Mouse (Mus musculus): Measurements from ENCODE around the gene Cep170. TPM values are rescaled to one million over a fixed set of nuclear protein-coding genes. Genes with fewer than 3 reads are reported as not detected.
"Not testable (repeated sequence)": the region's sequence is repeated elsewhere in the genome, so short reads cannot be mapped to it uniquely, and the experiment has no call there.

Gene Cep170
- 97.6 and 113 TPM in 2 replicates for total RNA-seq (2017)

DNA sequence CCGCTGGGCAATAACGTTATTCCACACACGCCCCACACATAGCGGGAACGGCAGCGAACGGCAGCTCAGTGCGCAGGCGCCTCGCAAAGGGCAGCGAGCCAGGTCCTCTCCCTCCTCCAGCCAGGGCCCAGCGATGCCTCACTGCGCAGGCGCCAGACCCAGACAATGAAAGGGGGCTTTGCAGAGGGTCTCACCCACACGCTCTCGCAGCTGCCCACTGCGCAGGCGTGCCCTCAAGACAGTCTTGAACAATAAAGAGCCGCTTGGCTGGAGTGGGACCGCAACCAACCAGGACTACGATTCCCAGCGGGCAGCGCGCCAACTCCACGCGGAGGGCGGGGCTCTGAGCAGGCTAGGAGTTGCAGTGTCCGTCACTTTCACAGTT is at the start of gene Cep170:
Gene Cep170, minus strand, starts transcription at position 32 of the 385 bp plus-strand sequence.
- ATAC-seq (ENCODE audit: extremely low read depth, insufficient number of reproducible peaks, low FRiP score, poor library complexity, severe bottlenecking): peak; percentile 48

DNA sequence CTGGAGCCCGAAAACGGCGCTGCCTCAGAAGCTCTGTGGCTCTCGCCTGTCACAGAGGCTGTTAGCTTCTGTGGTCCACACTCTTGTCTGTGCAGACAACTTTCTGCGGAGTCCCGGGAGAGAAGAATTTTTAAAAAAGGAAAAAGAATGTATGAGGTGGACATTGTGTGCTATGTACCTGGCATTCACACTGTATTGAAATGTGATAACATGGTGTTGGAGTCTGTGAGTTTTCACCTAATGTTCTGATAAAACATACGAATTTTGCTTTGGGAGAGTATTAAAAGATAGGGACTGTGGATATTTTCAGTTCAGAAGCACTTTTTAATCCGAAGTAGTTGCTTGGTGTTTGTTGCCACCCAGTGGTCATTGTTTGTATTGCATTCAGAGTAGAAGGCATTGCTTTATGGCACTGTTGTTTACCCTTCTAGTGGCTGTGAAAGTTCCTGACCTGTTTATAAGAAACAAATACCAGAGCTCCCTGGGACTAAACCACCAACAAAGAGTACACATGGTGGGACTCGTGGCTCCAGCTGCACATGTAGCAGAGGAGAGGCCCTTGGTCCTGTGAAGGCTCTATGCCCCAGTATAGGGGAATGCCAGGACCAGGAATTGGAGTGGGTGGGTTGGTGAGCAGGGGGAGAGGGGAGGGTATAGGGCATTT is 48.2 kb upstream of the Cep170 start:
- ATAC-seq (ENCODE audit: extremely low read depth, insufficient number of reproducible peaks, low FRiP score, poor library complexity, severe bottlenecking): peak; percentile 84

DNA sequence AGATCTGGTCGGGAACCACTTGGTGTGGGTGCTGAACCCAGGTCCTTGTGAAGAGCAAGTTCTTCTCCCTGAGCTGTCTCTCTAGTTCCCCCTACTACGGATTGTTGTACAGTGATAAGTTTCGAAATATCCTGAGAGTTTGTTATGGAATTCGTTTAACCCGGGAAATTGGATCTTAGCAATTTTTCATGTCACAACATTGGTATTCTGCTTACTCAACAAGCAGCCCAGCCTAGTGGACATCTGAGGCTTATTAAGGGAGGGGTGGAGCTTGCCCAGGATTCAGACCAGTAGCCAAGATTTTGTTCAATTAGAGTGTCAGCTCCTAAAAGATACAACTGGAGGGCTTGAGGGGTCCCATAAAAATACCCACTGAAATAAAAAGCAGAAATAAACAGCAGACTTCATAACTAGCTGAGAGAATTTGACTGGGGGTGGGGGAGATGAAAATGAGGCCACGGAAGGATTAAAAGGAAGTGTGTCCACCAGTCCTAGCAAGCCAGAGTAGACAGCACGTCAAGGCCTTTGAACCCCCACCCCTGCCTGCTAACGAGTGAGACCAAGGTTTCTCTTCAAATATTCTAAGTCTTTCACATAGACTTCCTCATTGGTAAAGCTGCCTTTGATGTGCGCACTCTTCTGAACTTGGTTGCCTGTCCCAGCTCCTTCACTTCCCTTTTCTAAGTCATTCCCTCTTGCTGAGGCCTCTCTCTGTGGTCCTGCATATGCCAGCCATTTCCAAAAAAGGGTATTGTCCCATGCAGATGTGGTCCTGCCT is 39.1 kb upstream of the Cep170 start:
- ATAC-seq (ENCODE audit: extremely low read depth, insufficient number of reproducible peaks, low FRiP score, poor library complexity, severe bottlenecking): peak; percentile 61; the same call in 1 of the 2 replicates

DNA sequence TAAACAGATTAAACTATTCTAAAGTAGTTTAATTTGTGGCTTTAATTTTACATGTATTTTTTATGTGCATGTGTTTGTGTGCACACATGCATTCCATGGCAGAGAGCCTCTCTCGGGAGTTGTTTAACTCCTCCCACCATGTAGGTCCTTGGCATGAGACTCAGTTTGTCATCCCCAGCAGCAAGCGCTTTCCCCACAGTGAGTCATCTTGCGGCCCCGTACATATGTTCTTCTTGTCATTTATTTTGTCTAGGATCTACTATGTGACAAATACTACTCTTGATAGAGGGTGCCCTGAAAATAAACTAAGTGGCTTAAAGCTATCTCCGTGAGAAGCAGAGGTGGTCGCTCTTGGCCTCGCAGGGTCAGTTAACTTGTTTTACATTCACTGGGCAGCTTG is 37.5 kb upstream of the Cep170 start:
- ATAC-seq (ENCODE audit: extremely low read depth, insufficient number of reproducible peaks, low FRiP score, poor library complexity, severe bottlenecking): no peak

DNA sequence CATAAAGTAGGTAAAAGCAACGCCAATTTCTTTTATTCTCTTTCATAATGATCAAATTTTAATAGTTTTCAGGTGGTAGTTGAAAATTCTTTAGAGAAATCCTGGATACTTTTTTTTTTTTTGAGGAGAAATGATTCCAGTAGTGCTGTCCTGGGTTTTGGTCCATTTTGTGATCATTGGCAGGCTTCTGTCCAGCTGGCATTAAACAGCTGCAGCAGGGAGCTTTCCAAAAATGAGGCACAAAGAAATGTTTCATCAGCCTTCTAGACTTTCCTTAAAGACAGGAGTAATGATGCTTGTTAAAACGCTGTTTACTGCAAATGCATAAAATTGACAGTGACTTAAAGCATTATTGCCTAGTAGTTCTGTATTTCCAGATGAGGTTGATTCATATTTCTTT is 35.5 kb upstream of the Cep170 start:
- ATAC-seq (ENCODE audit: extremely low read depth, insufficient number of reproducible peaks, low FRiP score, poor library complexity, severe bottlenecking): no peak

DNA sequence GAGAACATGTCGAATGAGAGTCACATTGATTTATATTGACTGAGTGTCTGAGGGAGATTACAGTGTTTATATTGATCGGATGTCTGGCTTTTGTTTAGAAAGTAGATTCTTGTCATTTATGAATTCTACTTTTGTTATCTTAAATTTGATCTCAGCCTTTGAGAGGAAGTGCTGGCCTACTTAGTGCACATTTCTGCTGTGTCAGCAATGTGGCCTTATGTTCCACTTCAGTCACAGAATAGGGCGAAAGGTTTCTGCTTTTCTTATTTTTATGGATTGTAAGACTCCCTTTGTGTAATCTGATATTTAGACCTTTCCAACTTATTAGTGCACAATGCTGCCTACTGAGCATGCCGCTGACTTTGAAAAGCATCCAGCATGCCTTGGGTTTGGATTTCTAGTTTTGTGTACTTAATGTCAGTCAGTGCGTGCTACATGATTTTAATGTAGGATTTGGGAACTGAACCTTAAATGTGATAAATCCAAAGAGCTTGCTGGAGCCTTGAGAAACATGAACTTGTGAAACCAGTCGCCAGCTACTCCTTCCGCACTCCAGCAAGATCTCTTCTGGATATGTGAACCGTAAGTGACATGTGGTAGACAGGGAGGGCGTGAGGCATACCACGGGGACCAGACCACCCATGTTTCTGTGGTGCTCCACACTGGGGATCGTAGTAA is 34.9 kb upstream of the Cep170 start:
- ATAC-seq (ENCODE audit: extremely low read depth, insufficient number of reproducible peaks, low FRiP score, poor library complexity, severe bottlenecking): no peak

DNA sequence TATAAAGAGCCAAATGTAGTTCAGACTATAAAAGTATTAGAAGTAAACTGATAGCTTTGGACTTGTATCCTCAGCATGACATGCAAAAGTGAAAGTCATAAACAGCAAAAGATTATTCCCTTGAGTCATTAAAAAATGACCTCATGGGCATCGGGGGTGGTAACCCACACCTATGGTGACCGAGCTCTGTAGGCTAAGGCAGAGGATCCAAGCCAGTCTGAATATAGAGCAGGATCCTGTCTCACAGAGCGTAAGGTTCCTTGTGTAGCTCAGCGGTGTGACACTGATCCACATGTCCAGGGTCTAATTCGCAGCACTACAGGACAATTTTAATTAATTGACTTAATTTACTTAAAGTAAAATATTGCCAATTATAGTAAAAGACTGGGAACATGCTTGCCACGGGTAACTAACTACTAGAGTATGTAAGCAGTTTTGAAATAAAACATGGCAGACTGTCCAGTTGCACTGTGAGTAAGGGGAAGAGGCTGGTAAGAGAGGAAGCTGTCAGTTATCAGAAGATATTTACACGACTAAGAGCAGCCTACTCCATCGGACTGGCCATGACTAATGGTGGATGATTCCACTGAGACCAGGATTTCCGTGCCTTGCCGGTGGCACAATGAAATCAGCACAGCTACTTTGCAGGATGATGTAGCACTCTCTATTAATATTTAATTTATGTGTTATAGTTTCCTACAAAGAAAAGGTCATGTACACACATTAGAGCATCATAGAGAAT is 33.4 kb upstream of the Cep170 start:
- no peak for ATAC-seq (ENCODE audit: extremely low read depth, insufficient number of reproducible peaks, low FRiP score, poor library complexity, severe bottlenecking)

DNA sequence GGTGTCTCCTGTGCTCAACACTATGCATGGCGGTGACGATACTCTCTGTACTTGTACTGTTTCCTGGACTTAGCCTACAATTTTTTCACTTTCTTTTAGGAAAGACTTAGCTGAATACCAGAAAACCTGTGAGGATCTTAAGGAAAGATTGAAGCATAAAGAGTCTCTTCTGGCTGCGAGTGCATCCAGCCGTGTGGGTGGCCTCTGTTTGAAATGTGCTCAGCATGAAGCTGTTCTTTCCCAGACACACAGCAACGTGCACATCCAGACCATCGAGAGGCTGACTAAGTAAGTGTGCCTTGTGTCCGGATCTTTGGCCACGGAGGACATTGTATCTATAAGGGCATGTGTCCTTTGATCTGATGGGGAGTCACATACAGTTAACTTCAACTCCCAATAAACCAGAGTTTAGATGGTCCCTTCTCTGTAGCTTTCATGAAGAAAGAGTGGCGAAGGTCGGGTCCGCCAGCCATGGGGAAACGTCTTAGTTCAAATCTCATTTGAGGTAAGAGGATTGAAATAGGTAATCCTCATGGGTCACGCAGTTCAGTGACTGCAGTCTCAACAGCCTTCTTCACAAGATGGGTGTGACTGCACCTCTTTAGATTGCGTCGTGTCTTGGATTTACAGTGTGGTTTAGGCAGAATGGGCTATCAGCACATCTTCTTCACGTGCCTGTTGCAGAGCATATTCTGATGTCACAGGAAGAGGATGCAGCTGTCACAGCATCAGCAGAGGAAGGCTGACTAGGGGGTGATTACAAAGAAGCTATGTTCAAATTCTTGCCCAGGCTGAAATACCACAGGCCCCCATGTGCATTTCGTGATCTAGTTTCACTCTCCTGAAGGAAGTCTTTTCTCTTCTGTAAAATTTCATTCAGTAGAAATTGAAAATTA is 31.5 kb upstream of the Cep170 start:
- no peak for ATAC-seq (ENCODE audit: extremely low read depth, insufficient number of reproducible peaks, low FRiP score, poor library complexity, severe bottlenecking)

DNA sequence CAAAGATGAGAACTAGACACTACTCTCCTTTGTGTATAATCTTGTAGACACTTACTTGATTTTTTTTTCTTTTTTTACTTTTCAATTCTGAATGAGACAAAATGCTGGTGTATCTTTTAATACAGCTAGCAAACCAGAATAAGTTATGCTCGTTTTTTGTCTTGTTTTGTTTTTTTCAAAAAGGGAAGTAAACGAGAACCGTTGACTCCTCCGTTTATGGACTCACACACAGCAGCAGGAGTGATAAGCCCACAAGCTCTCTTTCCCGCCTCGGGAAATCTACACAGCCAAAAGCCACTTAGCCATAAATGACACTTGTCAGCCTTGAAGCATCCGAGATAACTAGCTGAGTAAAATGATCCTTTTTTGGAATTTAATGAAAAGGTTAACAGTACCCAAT is 22.7 kb upstream of the Cep170 start:
- not testable (repeated sequence) for ATAC-seq (ENCODE audit: extremely low read depth, insufficient number of reproducible peaks, low FRiP score, poor library complexity, severe bottlenecking)

DNA sequence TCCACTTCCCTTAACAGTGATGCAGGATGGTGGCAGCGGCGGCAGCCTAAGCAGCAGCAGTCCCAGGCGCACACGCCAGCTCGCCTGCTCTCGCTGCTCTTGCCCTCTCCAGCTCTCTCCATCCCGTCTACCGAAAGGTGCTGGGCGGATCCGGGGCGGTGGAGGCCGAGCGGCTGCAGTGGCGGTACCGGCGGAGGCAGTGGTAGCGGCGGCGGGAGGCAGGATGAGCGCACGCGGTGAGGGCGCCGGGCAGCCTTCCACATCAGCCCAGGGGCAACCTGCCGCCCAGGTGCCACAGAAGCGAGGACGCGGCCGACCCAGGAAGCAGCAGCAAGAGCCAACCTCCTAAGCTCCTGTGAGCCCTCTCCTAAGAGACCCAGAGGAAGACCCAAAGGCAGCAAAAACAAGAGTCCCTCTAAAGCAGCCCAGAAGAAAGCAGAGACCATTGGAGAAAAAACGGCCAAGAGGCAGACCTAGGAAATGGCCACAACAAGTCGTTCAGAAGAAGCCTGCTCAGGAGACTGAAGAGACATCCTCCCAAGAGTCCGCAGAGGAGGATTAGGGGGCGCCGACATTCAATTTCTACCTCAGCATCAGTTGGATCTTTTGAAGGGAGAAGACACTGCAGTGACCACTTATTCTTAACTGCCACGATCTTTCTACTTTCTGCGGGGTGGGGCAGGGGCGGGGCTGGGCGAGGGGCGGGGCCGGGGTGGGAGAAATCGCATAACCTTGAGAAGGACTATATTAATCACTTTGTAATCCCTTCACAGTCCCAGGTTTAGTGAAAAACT is 21.8 kb upstream of the Cep170 start:
- peak; percentile 25; the same call in 1 of the 2 replicates for ATAC-seq (ENCODE audit: extremely low read depth, insufficient number of reproducible peaks, low FRiP score, poor library complexity, severe bottlenecking)

DNA sequence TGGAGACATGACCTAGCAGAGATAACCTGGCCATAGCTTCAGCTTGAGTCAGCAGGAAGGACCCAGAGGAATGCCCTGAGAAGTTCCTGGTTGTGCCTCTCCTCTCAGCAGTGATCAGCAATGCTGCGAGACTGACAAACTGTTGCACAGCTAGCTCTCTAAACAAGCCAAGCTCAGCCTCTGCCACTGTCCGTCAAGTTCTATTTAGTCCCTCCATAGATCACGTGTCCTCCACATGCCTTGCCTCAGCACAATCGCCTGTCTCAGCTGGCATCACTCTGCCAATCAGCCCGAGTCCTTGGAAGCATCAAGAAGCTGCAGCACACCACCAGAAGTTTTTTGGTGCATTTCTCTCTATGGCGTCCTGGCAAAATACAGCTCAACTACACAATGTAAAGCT is 21.0 kb upstream of the Cep170 start:
- no peak for ATAC-seq (ENCODE audit: extremely low read depth, insufficient number of reproducible peaks, low FRiP score, poor library complexity, severe bottlenecking)

DNA sequence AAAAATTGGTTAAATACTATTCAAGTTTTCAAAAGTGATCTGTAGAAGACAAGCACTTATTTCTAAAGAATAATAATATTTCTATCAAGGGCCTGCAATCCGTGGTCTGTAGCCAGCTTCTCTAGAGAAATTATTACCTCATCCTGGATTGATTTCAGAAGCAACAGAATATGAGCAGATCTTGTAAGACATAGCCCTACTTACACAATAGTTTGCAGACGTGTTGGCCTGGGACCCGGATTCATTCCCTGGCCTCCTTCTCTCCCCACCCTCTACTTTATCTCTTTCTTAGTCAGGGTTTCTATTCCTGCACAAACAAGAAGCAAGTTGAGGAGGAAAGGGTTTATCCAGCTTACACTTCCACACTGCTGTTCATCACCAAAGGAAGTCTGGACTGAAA is 20.1 kb upstream of the Cep170 start:
- no peak for ATAC-seq (ENCODE audit: extremely low read depth, insufficient number of reproducible peaks, low FRiP score, poor library complexity, severe bottlenecking)

DNA sequence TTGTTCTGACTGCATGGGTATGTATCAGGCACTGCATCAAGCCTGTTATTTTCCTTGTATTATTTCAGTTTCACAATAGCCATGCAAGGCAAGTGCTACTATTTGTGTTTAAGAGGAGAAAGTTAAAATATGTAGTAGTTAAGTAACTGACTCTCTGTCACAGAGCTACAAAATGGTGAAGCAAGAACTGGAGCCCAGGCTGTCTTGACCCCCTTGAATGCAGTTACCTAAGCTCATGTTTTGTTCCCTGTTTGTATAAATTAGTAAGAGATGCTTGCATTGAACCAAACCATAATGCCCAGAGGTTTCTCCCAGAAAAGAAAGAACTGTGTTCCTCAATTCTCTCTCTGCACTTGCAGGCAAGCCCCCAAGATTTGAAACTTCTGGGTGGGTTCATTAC is 19.4 kb upstream of the Cep170 start:
- no peak for ATAC-seq (ENCODE audit: extremely low read depth, insufficient number of reproducible peaks, low FRiP score, poor library complexity, severe bottlenecking)

DNA sequence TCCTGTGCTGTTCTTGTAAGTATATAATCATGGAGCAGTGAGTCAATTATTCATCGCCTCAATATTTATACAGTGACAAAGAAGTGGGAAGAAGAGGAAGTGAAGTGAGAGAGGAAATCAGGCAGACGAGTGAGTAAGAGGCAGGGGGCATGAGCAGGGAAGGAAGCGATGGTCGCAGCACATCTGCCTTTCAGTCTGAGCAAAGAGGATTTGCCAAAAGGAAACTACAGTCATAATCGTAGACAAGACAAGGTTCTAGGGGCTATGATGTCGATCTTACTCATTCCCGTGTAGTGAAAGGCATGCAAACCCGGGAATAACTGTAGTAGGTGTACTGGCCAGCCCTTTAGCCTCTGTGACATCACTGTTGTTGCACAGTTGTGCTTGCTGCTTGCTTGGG is 18.7 kb upstream of the Cep170 start:
- ATAC-seq (ENCODE audit: extremely low read depth, insufficient number of reproducible peaks, low FRiP score, poor library complexity, severe bottlenecking): 0 out of 2 replicates have a peak, but pooled peaks have one; percentile 39

DNA sequence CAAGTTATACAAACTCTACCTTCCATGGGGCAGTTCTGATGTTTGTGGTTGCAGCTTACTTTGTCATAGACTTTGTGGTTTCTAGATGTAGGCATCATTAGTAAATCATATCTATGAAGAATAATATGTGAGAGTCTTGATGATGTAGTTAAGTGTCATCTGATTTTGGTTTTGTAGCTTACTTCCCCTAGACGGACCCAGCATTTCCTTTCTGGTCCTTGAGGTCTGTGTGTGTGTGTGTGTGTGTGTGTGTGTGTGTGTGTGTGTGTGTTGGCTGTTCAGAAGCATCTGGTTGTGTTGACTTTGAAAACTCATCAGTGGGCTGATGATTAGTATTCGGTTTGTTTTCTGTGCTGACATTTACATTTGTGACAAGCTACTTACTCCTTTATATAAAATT is 18.2 kb upstream of the Cep170 start:
- no peak for ATAC-seq (ENCODE audit: extremely low read depth, insufficient number of reproducible peaks, low FRiP score, poor library complexity, severe bottlenecking)

DNA sequence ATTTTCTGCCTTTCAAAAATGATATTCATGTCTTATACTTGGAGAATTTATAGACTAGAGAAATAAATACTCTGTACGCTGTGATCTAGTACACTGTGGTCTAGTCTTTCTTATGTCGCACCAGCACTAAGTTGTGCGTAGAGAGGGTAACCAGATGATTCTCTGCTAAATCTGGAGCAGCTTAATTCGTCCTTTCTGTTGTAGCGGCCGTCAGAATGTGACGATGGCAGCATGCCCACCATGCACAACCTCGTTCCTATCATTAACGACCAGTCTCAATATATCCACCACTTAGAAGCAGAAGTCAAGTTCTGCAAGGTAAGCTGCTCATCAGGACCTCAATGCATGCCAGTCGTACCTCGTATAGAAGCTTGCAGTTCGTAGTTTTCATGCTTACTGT is 14.8 kb upstream of the Cep170 start:
- ATAC-seq (ENCODE audit: extremely low read depth, insufficient number of reproducible peaks, low FRiP score, poor library complexity, severe bottlenecking): no peak

DNA sequence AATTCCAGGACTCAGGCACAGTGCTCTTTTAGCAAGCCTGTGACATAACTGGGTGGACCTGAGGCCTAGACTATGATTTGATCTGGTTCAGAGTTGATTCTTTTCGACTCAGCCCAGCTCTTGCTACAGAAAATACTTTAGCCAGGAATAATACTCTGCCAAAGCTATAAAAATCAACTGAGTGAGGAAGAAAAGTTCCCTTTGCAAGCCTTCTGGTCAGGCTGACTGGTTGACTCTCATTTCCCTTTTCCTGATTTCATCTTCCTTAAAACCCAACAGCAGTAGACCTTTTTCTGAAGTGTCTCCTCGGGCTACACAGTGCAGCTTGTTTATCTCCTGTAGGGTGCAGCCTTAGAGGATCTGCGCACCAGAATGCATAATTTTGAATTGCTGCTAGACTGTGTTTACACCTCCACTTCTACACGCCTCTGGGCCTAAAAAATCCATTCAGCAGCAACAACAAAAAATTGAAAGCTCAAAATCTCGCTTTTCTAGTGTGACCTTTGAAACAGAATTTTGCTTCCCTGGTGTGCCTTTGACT is 14.1 kb upstream of the Cep170 start:
- no peak for ATAC-seq (ENCODE audit: extremely low read depth, insufficient number of reproducible peaks, low FRiP score, poor library complexity, severe bottlenecking)
